8 mouse cellular contexts compared by ENCODE assay signal in the genomic region with DNA sequence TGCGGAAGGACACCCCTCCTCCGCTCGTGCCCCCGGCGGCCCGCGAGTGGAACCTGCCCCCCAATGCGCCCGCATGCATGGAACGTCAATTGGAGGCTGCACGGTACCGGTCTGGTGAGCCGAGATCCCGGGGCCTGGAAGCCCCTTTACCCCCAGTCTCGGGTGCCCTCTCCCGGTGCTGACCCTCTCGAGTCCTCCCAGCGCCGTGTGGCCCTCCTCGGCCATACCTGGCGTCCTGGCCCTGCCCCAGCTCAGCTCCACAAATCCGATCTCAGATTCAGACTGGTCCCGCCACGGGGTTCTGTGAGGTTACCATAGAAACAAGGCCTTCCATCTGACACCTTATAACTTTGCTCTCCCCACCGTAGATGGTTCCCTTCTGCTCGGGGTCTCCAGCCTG. TPM values are rescaled to one million over a fixed set of nuclear protein-coding genes. Genes with fewer than 3 reads are reported as not detected.
DNase-seq lines count a peak whose midpoint lies in the region; ATAC-seq and TF ChIP-seq lines count a peak whose summit lies in the region.

No protein-coding gene starts in this region.

- H3K4me1 ChIP-seq in heart, embryonic 13.5 days, result peaks cover 39% of the 10 kb centered on the region
- H3K4me1 ChIP-seq in G1E (ENCODE audit: insufficient read depth, low read depth, low read length), result peaks cover 58% of the 10 kb centered on the region
- H3K4me1 ChIP-seq in forebrain, embryonic 10.5 days, result peaks cover 25% of the 10 kb centered on the region
- peaks cover 17% of the 10 kb centered on the region for H3K4me1 ChIP-seq in liver, embryonic 11.5 days (replicated peaks; ENCODE audit: control insufficient read depth, insufficient read depth, low read length)
- H3K4me1 ChIP-seq in stomach, embryonic 16.5 days (ENCODE audit: control insufficient read depth, insufficient read depth, low read length), result peaks cover 16% of the 10 kb centered on the region

- TF ChIP-seq CTCF in G1E (IDR thresholded peaks at IDR 0.05; ENCODE audit: low read depth, low read length), result no peak

- ATAC-seq in heart, embryonic 13.5 days (ENCODE audit: extremely low read depth, insufficient number of reproducible peaks, low FRiP score, low TSS enrichment), result peak; percentile 59
- ATAC-seq in G1E (ENCODE audit: extremely low read depth, insufficient number of reproducible peaks, low FRiP score, poor library complexity, severe bottlenecking), result no peak
- ATAC-seq in liver, embryonic 11.5 days (replicated peaks; ENCODE audit: low FRiP score), result peak; percentile 48
- no peak; the same call in 1 of the 2 replicates for ATAC-seq in stomach, embryonic 16.5 days (ENCODE audit: insufficient read depth, low FRiP score)
- ATAC-seq in activated CD4-positive, CD25-positive, alpha-beta regulatory T cell, adult 4 months, result no peak

- peak overlapping the region; percentile 96 for H3K4me3 ChIP-seq in heart, embryonic 13.5 days
- peak overlapping the region; percentile 98 for H3K4me3 ChIP-seq in G1E (ENCODE audit: low read depth, low read length)
- peak overlapping the region; percentile 97 for H3K4me3 ChIP-seq in forebrain, embryonic 10.5 days
- H3K4me3 ChIP-seq in liver, embryonic 11.5 days (ENCODE audit: low read depth, low read length), result peak overlapping the region; percentile 84
- H3K4me3 ChIP-seq in stomach, embryonic 16.5 days (replicated peaks; ENCODE audit: low read length), result peak overlapping the region; percentile 95

- H3K9me3 ChIP-seq in heart, embryonic 13.5 days, result no peaks in the 10 kb centered on the region
- H3K9me3 ChIP-seq in G1E (replicated peaks), result no peaks in the 10 kb centered on the region
- no peaks in the 10 kb centered on the region for H3K9me3 ChIP-seq in forebrain, embryonic 10.5 days
- no peaks in the 10 kb centered on the region for H3K9me3 ChIP-seq in liver, embryonic 11.5 days (ENCODE audit: control insufficient read depth, low read length)
- no peaks in the 10 kb centered on the region for H3K9me3 ChIP-seq in stomach, embryonic 16.5 days (replicated peaks; ENCODE audit: control insufficient read depth, low read length)

- WGBS in heart, embryonic 13.5 days, result under 1% methylated on average over 26 of the region's 26 CpGs
- WGBS in forebrain, embryonic 10.5 days, result under 1% methylated on average over 26 of the region's 26 CpGs
- under 1% methylated on average over 26 of the region's 26 CpGs for WGBS in liver, embryonic 11.5 days
- WGBS in stomach, embryonic 16.5 days, result 1% methylated on average over 24 of the region's 26 CpGs

- no peaks in the 10 kb centered on the region for H3K27me3 ChIP-seq in heart, embryonic 13.5 days (replicated peaks)
- no peaks in the 10 kb centered on the region for H3K27me3 ChIP-seq in G1E (ENCODE audit: insufficient read depth, low read length)
- H3K27me3 ChIP-seq in forebrain, embryonic 10.5 days (ENCODE audit: poor library complexity, severe bottlenecking), result no peaks in the 10 kb centered on the region
- H3K27me3 ChIP-seq in liver, embryonic 11.5 days (replicated peaks; ENCODE audit: control insufficient read depth, insufficient read depth, low read length), result no peaks in the 10 kb centered on the region
- no peaks in the 10 kb centered on the region for H3K27me3 ChIP-seq in stomach, embryonic 16.5 days (ENCODE audit: control insufficient read depth, insufficient read depth, low read length)

- no peak for DNase-seq in heart, postnatal 25 days (ENCODE audit: low spot score)
- DNase-seq in G1E (ENCODE audit: low spot score), result peak; percentile 10
- no peak for DNase-seq in forebrain, embryonic 10.5 days (ENCODE audit: extremely low spot score, low spot score)
- no peak for DNase-seq in liver, embryonic 11.5 days (ENCODE audit: low spot score)
- no peak for DNase-seq in urinary bladder, postnatal 4 days (ENCODE audit: low spot score in 2 of 2)

- H3K9ac ChIP-seq in heart, embryonic 13.5 days, result peak overlapping the region; percentile 96
- peak overlapping the region; percentile 84 for H3K9ac ChIP-seq in liver, embryonic 11.5 days (ENCODE audit: low read depth, low read length)
- peak overlapping the region; percentile 94 for H3K9ac ChIP-seq in stomach, embryonic 16.5 days (ENCODE audit: low read length)

- intact Hi-C loops in heart, postnatal 25 days (cut with DNase I), result loop anchor here (2.0 kb wide), 1 partner anchor 273 kb away; a partner anchor contains a TSS

- peaks cover 57% of the 10 kb centered on the region for H3K36me3 ChIP-seq in heart, embryonic 13.5 days
- H3K36me3 ChIP-seq in G1E (replicated peaks), result peaks cover 76% of the 10 kb centered on the region
- peaks cover 68% of the 10 kb centered on the region for H3K36me3 ChIP-seq in forebrain, embryonic 10.5 days (replicated peaks)
- peaks cover 29% of the 10 kb centered on the region for H3K36me3 ChIP-seq in liver, embryonic 11.5 days (ENCODE audit: control insufficient read depth, insufficient read depth, low read length)
- H3K36me3 ChIP-seq in stomach, embryonic 16.5 days (ENCODE audit: control insufficient read depth, insufficient read depth, low read length), result 0 out of 2 replicates have a peak, but pooled peaks cover 12% of the 10 kb centered on the region

- H3K4me2 ChIP-seq in heart, embryonic 13.5 days, result peak overlapping the region; percentile 94
- peak overlapping the region; percentile 82 for H3K4me2 ChIP-seq in liver, embryonic 11.5 days
- H3K4me2 ChIP-seq in stomach, embryonic 16.5 days (ENCODE audit: low read depth, low read length), result peak overlapping the region; percentile 77

- H3K27ac ChIP-seq in heart, embryonic 13.5 days (replicated peaks), result peak overlapping the region; percentile 62
- H3K27ac ChIP-seq in forebrain, embryonic 10.5 days, result peak overlapping the region; percentile 95
- peak overlapping the region; percentile 64 for H3K27ac ChIP-seq in liver, embryonic 11.5 days (ENCODE audit: low read depth, low read length)
- H3K27ac ChIP-seq in stomach, embryonic 16.5 days (ENCODE audit: low read length), result peak overlapping the region; percentile 67; the same call in 1 of the 2 replicates

RNA-seq across cellular contexts. Expression of a gene that starts 0.3 kb away (rescaled TPM):
- 683 and 787 TPM in 2 replicates for polyA plus RNA-seq in heart, embryonic 13.5 days (2015; fragmentation: Nextera tagmentation; extraction: Ambion mirVana)
- 1,000 to 10,000 TPM; 1,206 to 1,242 TPM for total RNA-seq in heart, postnatal 25 days (2021)
- total RNA-seq in G1E (2014; fragmentation: Nextera tagmentation), result 239 and 247 TPM in 2 replicates
- total RNA-seq in G1E (2017), result 853 and 891 TPM in 2 replicates
- polyA plus RNA-seq in G1E (2012), result 110 and 140 TPM in 2 replicates
- polyA plus RNA-seq in forebrain, embryonic 10.5 days (2016; fragmentation: Nextera tagmentation; extraction: Ambion mirVana), result 475 and 481 TPM in 2 replicates
- polyA plus RNA-seq in liver, embryonic 11.5 days (2014; fragmentation: Nextera tagmentation; extraction: Ambion mirVana), result 499 and 512 TPM in 2 replicates
- polyA plus RNA-seq in stomach, embryonic 16.5 days (2015; fragmentation: Nextera tagmentation; extraction: Ambion mirVana), result 473 and 524 TPM in 2 replicates
- 100 to 1,000 TPM; 442 to 454 TPM for polyA plus RNA-seq in activated CD4-positive, CD25-positive, alpha-beta regulatory T cell, adult 4 months (2017; shearing (Covaris generic))

RNA-seq across cellular contexts. Expression of a gene that starts 0.4 kb away (rescaled TPM):
- 87.2 and 95.2 TPM in 2 replicates for polyA plus RNA-seq in heart, embryonic 13.5 days (2015; fragmentation: Nextera tagmentation; extraction: Ambion mirVana)
- 10 to 100 TPM; 43.5 to 44.9 TPM for total RNA-seq in heart, postnatal 25 days (2021)
- total RNA-seq in G1E (2014; fragmentation: Nextera tagmentation) (59.9 and 68.9 TPM in 2 replicates), G1E (2017) (42.7 and 45.2 TPM in 2 replicates)
- polyA plus RNA-seq in G1E (2012), result 60.0 and 68.1 TPM in 2 replicates
- 202 and 207 TPM in 2 replicates for polyA plus RNA-seq in forebrain, embryonic 10.5 days (2016; fragmentation: Nextera tagmentation; extraction: Ambion mirVana)
- polyA plus RNA-seq in liver, embryonic 11.5 days (2014; fragmentation: Nextera tagmentation; extraction: Ambion mirVana), result 154 and 167 TPM in 2 replicates
- polyA plus RNA-seq in stomach, embryonic 16.5 days (2015; fragmentation: Nextera tagmentation; extraction: Ambion mirVana), result 110 and 120 TPM in 2 replicates
- 10 to 100 TPM; 59.5 to 64.4 TPM for polyA plus RNA-seq in activated CD4-positive, CD25-positive, alpha-beta regulatory T cell, adult 4 months (2017; shearing (Covaris generic))

RNA-seq across cellular contexts. Expression of a gene that starts 13.9 kb away (rescaled TPM):
- 1.4 and 1.7 TPM in 2 replicates for polyA plus RNA-seq in heart, embryonic 13.5 days (2015; fragmentation: Nextera tagmentation; extraction: Ambion mirVana)
- under 1 TPM; 0.17 to 0.29 TPM for total RNA-seq in heart, postnatal 25 days (2021)
- total RNA-seq in G1E (2014; fragmentation: Nextera tagmentation) (2.8 and 3.4 TPM in 2 replicates), G1E (2017) (0.33 and 1.0 TPM in 2 replicates)
- 0.13 and 0.22 TPM in 2 replicates for polyA plus RNA-seq in G1E (2012)
- 2.4 TPM in 2 replicates for polyA plus RNA-seq in forebrain, embryonic 10.5 days (2016; fragmentation: Nextera tagmentation; extraction: Ambion mirVana)
- polyA plus RNA-seq in liver, embryonic 11.5 days (2014; fragmentation: Nextera tagmentation; extraction: Ambion mirVana), result 1.0 and 1.7 TPM in 2 replicates
- 0.90 and 1.6 TPM in 2 replicates for polyA plus RNA-seq in stomach, embryonic 16.5 days (2015; fragmentation: Nextera tagmentation; extraction: Ambion mirVana)
- 1 to 10 TPM; 1.6 to 2.2 TPM for polyA plus RNA-seq in activated CD4-positive, CD25-positive, alpha-beta regulatory T cell, adult 4 months (2017; shearing (Covaris generic))

RNA-seq across cellular contexts. Expression of a gene that starts 27.1 kb away (rescaled TPM):
- polyA plus RNA-seq in heart, embryonic 13.5 days (2015; fragmentation: Nextera tagmentation; extraction: Ambion mirVana), result 2.1 and 2.3 TPM in 2 replicates
- total RNA-seq in heart, postnatal 25 days (2021), result under 1 TPM; 0.60 to 0.84 TPM
- 34.4 and 36.8 TPM in 2 replicates for total RNA-seq in G1E (2014; fragmentation: Nextera tagmentation)
- 32.6 and 33.1 TPM in 2 replicates for total RNA-seq in G1E (2017)
- polyA plus RNA-seq in G1E (2012), result 0.98 and 1.6 TPM in 2 replicates
- polyA plus RNA-seq in forebrain, embryonic 10.5 days (2016; fragmentation: Nextera tagmentation; extraction: Ambion mirVana), result 0.30 and 0.86 TPM in 2 replicates
- polyA plus RNA-seq in liver, embryonic 11.5 days (2014; fragmentation: Nextera tagmentation; extraction: Ambion mirVana), result 5.6 and 5.9 TPM in 2 replicates
- polyA plus RNA-seq in stomach, embryonic 16.5 days (2015; fragmentation: Nextera tagmentation; extraction: Ambion mirVana), result 1.6 and 2.6 TPM in 2 replicates
- under 1 TPM in 1 of 2 experiments, not detected in 1; 0.46 TPM for polyA plus RNA-seq in activated CD4-positive, CD25-positive, alpha-beta regulatory T cell, adult 4 months (2017; shearing (Covaris generic))

RNA-seq across cellular contexts. Expression of a gene that starts 54.9 kb away (rescaled TPM):
- polyA plus RNA-seq in heart, embryonic 13.5 days (2015; fragmentation: Nextera tagmentation; extraction: Ambion mirVana), result 0.17 TPM in 1 of 2 replicates, not detected in the other
- not detected for total RNA-seq in heart, postnatal 25 days (2021)
- total RNA-seq in G1E (2014; fragmentation: Nextera tagmentation) (not detected in 2 replicates), G1E (2017) (not detected in 2 replicates)
- polyA plus RNA-seq in G1E (2012), result not detected in 2 replicates
- polyA plus RNA-seq in forebrain, embryonic 10.5 days (2016; fragmentation: Nextera tagmentation; extraction: Ambion mirVana), result 1.8 and 1.9 TPM in 2 replicates
- not detected in 2 replicates for polyA plus RNA-seq in liver, embryonic 11.5 days (2014; fragmentation: Nextera tagmentation; extraction: Ambion mirVana)
- 0.35 TPM in 1 of 2 replicates, not detected in the other for polyA plus RNA-seq in stomach, embryonic 16.5 days (2015; fragmentation: Nextera tagmentation; extraction: Ambion mirVana)
- polyA plus RNA-seq in activated CD4-positive, CD25-positive, alpha-beta regulatory T cell, adult 4 months (2017; shearing (Covaris generic)), result not detected

Comparison
In these comparisons a context has a peak if more than half of its experiments do, and no peak if none do; other contexts are left out.
1. ATAC-seq: peak in heart, embryonic 13.5 days (single experiment) and liver, embryonic 11.5 days (single experiment); none in G1E (single experiment), stomach, embryonic 16.5 days (single experiment) and activated CD4-positive, CD25-positive, alpha-beta regulatory T cell, adult 4 months (single experiment).
2. Peak in every context shown above with its lines, with median percentiles within 50 percentile points of each other: H3K27ac ChIP-seq, H3K4me2 ChIP-seq, H3K4me3 ChIP-seq and H3K9ac ChIP-seq.